Mouse (Mus musculus) left cerebral cortex, postnatal 14 days (tissue): ENCODE results near the gene Kcnj16. TPM values are rescaled to one million over a fixed set of nuclear protein-coding genes. Genes with fewer than 3 reads are reported as not detected.
A peak's percentile ranks its signal among the peaks of the same experiment; 100 is the strongest.

Experiments used
- DNase-seq, 2 experiments: peaks; one replicate each; pipeline ENCODE4 v3.0.0; 2021 to 2022; ENCODE audit warnings: low spot score in 2 of 2, mixed read lengths in 1 of 2
- intact Hi-C: fragments of 180-260 bp; cut with DNase I; formaldehyde crosslinking; loops from one replicate; pipeline ENCODE4 v1.15.1; 2025
- long read RNA-seq, 2 experiments: library from polyadenylated mRNA; stranded (forward); transcript quantifications; one replicate each; pipeline ENCODE4 v2.0.0; 2021
- total RNA-seq, 2 experiments: library from RNA; stranded (reverse); gene quantifications; 2 replicates each; pipeline ENCODE4 v1.2.3; 2021

The Kcnj16 gene
- 10 to 100 TPM; 21.6 to 24.8 TPM for total RNA-seq
- long read RNA-seq, experiment 1, transcript Kcnj16-201 (2 exons, 3,671 nt), result major isoform, 19 of 19 reads
- long read RNA-seq, experiment 1, partial matches to known transcripts, result 0 of 19 reads
- long read RNA-seq, experiment 1, other reads (novel, unspliced or antisense), result 0 of 19 reads
- long read RNA-seq, experiment 2, transcript Kcnj16-201 (2 exons, 3,671 nt), result major isoform, 18 of 20 reads
- long read RNA-seq, experiment 2, partial matches to known transcripts, result 0 of 20 reads
- long read RNA-seq, experiment 2, other reads (novel, unspliced or antisense), result 2 of 20 reads

DNA sequence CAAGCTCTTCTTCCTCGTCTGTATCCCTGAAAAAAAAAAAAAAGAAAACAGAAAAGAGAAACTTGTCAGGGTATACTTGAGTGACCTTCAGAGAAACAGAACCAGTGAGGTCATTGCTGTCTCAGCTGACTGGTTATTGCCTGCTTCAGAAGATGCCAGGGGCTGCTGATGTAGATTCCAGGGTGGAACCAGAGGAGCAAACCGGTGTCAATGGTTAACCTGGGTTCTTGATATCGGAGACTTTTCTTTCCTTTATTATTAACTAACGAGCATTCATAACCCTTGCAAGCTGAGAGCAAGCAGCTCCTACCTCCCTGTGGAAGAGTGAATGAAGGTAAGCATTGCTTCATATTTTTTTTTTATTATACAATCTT is at the start of gene Kcnj16:
Kcnj16 (plus strand) TSS at position 272 of the 374 bp plus-strand sequence.
- no peak for DNase-seq
- intact Hi-C loops, result no loop called here

- intact Hi-C loops, result no loop called here
These were observed 48.9 kb upstream of the Kcnj16 start for GRCm38 (mm10) chr11:110918808-110919465.

DNA sequence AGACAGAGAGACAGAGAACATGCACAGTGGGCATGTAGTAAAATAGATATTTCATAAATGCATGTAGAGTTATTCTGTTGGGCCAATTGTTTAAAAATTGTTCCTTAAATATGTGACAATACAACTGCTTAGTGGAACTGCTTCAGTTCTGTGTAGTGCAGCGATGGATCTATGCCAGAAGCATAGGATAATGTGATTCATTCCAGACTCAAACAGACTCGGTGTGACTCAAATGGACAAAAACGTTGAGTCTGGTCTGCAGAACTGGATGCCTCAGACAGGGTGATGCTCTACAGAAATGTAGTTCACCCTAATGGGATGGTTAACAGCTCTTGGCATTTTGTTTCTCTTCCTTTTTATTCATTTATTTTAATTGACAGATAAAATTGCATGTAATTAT is 32.1 kb upstream of the Kcnj16 start:
- intact Hi-C loops, result no loop called here
- peak; percentile 19 to 50 for DNase-seq

More at GRCm38 (mm10) chr11:110918808-110919465, 48.9 kb upstream of the Kcnj16 start:
- no peak for DNase-seq

- intact Hi-C loops, result no loop called here
- DNase-seq, result no peak
These were observed 25.6 kb upstream of the Kcnj16 start for GRCm38 (mm10) chr11:110942280-110942679.

GRCm38 (mm10) chr11:110942695-110943135 is 25.1 kb upstream of the Kcnj16 start:
- intact Hi-C loops, result no loop called here
- no peak for DNase-seq

DNA sequence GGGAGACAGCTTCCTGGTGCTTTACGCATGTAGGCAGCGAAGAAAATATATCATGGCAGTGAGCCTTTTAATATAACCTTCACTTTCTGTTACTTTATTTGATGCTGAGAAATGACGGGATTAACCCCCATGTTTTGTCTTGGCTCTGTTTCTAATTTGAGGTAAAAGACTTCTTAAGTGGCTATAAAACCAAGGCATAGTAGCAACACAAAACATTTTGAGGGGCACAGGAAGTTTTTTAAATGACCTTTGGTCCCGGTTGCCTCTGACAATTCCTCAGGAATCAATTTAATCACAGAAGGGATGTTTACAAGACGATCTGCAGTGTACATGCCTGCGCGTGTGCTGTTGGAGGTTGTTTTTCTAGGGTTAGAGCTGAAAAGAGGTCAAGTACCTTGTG is 11.2 kb upstream of the Kcnj16 start:
- intact Hi-C loops, result no loop called here
- no peak for DNase-seq

- no peak for DNase-seq
- intact Hi-C loops, result no loop called here
These were observed 6.2 kb upstream of the Kcnj16 start for GRCm38 (mm10) chr11:110961592-110962021.

DNA sequence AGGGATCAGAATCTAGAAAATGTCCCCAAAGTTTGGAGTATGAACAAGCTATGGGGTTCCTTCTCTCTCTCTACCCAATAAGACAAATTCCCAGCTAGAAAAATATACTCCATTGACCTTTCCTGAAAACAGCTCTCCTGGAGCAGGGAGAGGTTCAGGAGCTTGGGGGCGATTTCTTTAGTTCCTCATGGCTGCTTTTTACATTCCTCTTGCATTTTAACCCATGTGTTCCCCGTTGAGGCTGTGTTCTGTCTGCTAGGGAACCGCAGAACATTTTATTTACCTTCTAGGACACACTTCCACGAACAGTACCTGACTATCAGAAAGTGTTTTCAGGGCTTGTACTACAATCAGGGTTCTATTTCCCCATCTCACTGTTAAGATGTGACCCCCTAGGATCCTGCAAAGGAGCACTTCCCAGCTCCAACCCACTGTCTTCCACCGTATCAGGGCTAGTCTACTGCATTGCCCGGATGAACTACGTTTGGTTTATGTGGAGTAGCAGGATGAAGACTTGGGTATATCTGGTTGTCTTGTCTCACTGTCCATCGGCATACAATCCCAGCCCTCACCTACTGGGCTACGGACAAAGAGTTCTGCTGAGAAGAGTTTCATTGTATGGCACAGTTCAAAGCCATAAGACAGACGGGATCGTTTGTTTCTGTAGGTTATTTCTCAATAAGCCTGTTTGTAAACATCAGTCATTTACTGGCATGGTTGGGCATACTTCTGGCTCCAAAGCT is 643 bp upstream of the Kcnj16 start:
- intact Hi-C loops, result no loop called here
- no peak for DNase-seq

DNA sequence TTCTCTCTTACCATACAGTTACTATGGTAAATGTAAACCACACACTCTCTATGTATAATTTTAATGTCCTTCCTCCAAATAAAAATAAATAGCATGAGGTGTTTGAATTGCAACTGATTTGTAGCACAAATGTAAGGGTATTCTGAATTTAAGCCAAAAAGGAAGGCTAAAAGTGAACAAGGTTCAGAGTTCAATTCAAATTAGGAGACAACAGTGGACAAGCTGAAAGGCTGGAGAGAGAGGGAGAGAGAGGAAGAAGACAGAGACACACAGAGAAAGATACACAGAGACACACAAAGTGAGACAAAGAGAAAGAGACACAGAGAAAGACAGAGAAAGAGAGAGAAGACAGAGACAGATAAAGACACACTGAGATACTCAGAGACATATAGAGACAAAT is 1.1 kb downstream of the Kcnj16 start:
- intact Hi-C loops, result no loop called here
- no peak for DNase-seq

GRCm38 (mm10) chr11:110985508-110985907 is 17.7 kb downstream of the Kcnj16 start:
- DNase-seq, result no peak
- intact Hi-C loops, result no loop called here

DNA sequence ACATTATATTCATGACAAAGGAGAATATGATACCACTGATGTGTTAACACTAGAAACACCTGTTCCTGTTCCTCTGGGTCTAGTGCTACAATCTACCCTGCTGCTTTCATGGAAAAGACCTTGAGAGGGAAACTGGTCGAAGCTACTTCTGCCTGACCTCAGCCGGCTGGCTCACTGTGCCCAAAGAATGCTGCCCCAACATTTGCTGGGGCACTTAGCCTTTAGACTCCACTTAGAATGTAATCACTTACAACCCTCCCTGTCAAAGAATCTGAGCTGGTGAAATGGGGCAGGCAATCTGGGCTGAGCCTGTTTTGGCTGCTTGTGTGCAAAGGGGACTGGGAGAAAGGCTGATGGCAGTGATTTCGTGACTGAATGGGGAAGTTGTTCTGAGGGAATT is 18.1 kb downstream of the Kcnj16 start:
- DNase-seq, result no peak
- intact Hi-C loops, result no loop called here

DNA sequence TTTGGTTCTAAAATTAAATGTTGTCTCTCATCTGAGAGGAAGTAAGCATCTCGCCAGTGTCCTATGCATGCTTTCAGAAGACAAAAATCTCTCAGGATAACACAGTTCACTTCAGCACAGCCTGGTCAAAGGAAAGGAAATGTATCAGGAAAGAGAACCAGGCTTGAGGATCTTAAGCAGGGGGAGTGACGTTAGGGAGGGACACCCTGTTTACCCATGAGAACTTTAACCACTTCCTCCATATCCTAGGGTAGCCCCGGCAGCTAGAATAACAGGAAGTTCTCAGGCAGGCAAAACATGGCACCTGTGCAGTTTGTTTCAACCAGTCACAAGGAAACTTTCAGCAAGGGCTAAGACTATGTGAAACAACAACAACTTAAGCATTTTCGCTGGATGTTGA is 25.8 kb downstream of the Kcnj16 start:
- DNase-seq, result no peak
- intact Hi-C loops, result no loop called here

DNA sequence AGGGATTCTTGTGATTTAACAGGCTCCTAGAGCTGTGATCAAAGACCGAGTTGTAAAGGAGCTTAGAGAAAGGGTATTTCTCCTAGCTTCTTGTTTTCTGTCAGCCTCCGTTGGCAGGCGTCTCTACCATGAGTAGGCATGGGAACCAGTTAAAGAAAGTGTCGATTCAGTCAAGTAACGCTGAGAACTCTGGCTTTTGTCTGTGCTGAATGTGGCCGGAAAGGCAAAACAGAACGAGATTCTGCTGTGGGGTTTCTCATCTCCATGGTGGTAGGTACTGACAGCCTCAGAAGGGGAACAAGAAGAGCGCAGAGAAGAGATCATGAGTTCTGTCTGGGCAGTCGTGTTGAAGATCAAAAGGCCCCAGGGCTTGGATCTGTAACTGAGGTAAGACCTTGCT is 29.4 kb downstream of the Kcnj16 start:
- intact Hi-C loops, result no loop called here
- DNase-seq, result peak; percentile 20 to 26

GRCm38 (mm10) chr11:111005103-111005502 is 37.3 kb downstream of the Kcnj16 start:
- intact Hi-C loops, result no loop called here
- no peak for DNase-seq

DNA sequence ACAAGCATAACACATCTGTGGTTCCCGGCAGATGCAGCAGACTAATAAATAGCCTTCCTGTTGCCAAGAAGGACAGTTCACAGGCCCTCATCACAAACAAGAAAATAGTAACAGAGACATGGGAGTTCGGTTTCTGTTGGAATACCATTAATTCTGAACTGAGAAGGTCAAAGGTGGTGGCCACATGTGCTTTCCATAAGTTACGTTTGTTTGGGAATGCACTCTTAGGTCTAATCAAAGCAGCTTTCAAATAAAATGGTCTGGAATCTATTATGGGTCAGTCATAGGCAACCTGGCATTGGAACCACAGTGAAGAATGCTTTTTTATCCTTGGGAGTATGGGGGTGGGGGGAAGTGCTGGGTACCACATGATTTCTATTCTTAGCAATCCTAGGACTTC is 41.6 kb downstream of the Kcnj16 start:
- no peak for DNase-seq
- intact Hi-C loops, result no loop called here

GRCm38 (mm10) chr11:111016206-111016605 is 48.4 kb downstream of the Kcnj16 start:
- intact Hi-C loops, result no loop called here
- no peak for DNase-seq

DNA sequence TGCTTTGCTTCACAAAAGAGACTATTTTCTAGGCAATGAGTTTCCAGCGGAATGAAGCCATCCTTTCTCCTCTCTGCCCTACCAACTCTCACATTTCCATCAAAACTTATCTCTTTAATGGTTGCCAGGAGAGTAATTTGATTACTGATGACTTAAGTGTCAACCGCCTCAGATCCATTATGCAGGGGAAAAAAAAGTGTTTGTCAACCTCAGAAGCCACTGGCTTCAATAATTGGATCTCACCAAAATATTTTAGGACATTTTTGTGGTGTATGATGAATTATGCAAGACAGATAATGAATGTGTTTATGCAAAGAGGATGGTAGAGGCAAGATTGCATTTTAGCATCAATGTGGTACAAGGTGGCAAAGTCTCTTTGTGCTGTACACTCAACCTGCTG is 52.4 kb downstream of the Kcnj16 start:
- intact Hi-C loops, result no loop called here
- no peak for DNase-seq

DNA sequence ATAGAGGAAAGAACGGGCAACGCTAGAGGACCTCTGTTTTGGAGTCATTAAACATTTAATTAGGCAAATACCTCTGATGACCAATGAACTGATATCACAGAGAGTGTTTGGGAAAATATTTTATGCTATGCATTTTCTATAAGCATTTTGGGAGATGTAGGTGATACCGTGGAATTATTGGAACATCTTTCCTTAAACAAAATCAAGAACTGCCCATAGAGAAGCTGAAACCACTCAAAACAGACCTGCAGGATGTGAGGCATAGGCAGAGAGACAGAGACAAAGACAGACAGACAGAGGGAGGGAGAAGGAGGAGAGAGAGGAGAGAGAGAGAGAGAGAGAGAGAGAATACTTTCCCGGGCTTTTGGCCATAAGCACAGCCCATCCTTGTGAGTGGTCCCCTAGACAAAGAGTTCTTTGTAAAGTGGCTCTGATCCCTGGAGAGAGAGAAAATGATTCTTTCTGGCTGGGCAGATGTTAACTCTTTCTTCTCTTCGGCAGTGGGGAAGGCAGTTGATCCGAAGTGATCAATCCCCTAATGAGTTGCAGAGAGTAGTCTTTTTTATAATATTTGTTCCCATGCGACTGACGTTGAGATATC is 54.9 kb downstream of the Kcnj16 start:
- DNase-seq, result no peak
- intact Hi-C loops, result no loop called here

- intact Hi-C loops, result loop anchor here (5.0 kb wide), 2 partner anchors 470 to 505 kb away; no protein-coding TSS in a partner anchor
- peak in 1 of 2 experiments; percentile 58 for DNase-seq
These were observed 74.3 kb downstream of the Kcnj16 start for GRCm38 (mm10) chr11:111042175-111042574.

DNA sequence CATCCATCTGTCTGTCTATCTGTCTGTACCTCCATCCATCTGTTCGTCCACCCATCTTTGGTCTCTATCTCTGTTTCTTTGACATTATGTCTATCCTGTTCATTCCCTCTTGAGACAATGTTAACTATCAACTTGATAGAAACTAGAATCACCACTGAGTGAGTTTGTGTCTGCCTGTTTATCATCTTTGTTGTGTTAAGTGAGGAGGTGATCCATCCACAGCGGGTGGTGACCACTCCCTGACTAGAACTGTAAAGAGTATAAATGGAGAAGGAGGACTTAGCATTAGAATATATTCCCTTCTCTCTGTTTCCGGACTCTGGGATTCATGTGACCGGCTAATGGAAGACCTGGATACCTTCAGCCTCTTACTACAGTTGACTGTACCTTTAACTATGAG is 75.5 kb downstream of the Kcnj16 start:
- DNase-seq, result no peak
- intact Hi-C loops, result loop anchor here (5.0 kb wide), 2 partner anchors 471 to 506 kb away; no protein-coding TSS in a partner anchor
